ENCODE assay signal across 10 mouse cellular contexts in genomic region chr2:173278846-173279580, GRCm38 (mm10). TPM values are rescaled to one million over a fixed set of nuclear protein-coding genes. Genes with fewer than 3 reads are reported as not detected.
A peak's percentile ranks its signal among the peaks of the same experiment; 100 is the strongest.
DNase-seq lines count a peak whose midpoint lies in the region; ATAC-seq and TF ChIP-seq lines count a peak whose summit lies in the region.
"Had no signal": no experiment of that assay in that cellular context is flagged by ENCODE, and none has a peak within 500 bp of the region (broad histone marks: within the 10 kb centered on the region; RNA-seq: fewer than 3 reads in every experiment).

No protein-coding gene starts in this region.

- 66% methylated on average over 16 of the region's 16 CpGs for WGBS in kidney, adult 2 months
- 59% methylated on average over 16 of the region's 16 CpGs for WGBS in kidney, embryonic 15.5 days
- WGBS in intestine, embryonic 15.5 days: 71% methylated on average over 16 of the region's 16 CpGs

- no peak for ATAC-seq in kidney, embryonic 15.5 days (replicated peaks; ENCODE audit: low FRiP score)
- peak; percentile 33; the same call in 1 of the 2 replicates for ATAC-seq in megakaryocyte, adult 5-6 weeks (ENCODE audit: poor library complexity, severe bottlenecking)
- no peak for ATAC-seq in intestine, embryonic 15.5 days

- H3K4me1 ChIP-seq in kidney, adult 2 months (ENCODE audit: control insufficient read depth, insufficient read depth, low read length): peaks cover 19% of the 10 kb centered on the region
- peaks cover 39% of the 10 kb centered on the region for H3K4me1 ChIP-seq in kidney, embryonic 15.5 days
- peaks cover 19 to 48% of the 10 kb centered on the region in 2 experiments for H3K4me1 ChIP-seq in ES-E14 (ENCODE audit: control insufficient read depth in 2 of 2, insufficient read depth in 2 of 2, low read length in 2 of 2, poor library complexity in 1 of 2)
- peaks cover 28% of the 10 kb centered on the region for H3K4me1 ChIP-seq in intestine, embryonic 15.5 days (replicated peaks)

- in situ Hi-C loops in ES-E14 (cut with MboI; ENCODE audit: low sequenced_read_pairs in 2 of 2, unreplicated experiment in 2 of 2): no loop called here

- no peak overlapping the region for H3K4me3 ChIP-seq in kidney, adult 2 months (ENCODE audit: insufficient read depth, low read depth, low read length)
- no peak overlapping the region for H3K4me3 ChIP-seq in kidney, embryonic 15.5 days (replicated peaks)
- H3K4me3 ChIP-seq in ES-E14 (ENCODE audit: insufficient read depth in 1 of 2, low read depth in 1 of 2, low read length in 2 of 2, poor library complexity in 1 of 2, severe bottlenecking in 1 of 2): peak overlapping the region in 1 of 2 experiments; percentile 20; a peak in 1 of 4 replicates
- H3K4me3 ChIP-seq in intestine, embryonic 15.5 days (replicated peaks): no peak overlapping the region

- no peak for DNase-seq in kidney, adult 2 months
- peak; percentile 55 for DNase-seq in A20 (ENCODE audit: low read depth, low spot score)
- DNase-seq in ES-E14 (ENCODE audit: low read depth, low spot score): peak; percentile 76
- DNase-seq in gastrocnemius, adult 18-20 months (ENCODE audit: low spot score): no peak
- DNase-seq in adrenal gland, postnatal 10 days: no peak
- DNase-seq: cerebellum, adult 2 months had no signal

- H3K9me3 ChIP-seq in kidney, embryonic 15.5 days (replicated peaks): no peaks in the 10 kb centered on the region
- no peaks in the 10 kb centered on the region for H3K9me3 ChIP-seq in ES-E14 (ENCODE audit: control insufficient read depth, insufficient read depth, low read depth, low read length)
- H3K9me3 ChIP-seq in intestine, embryonic 15.5 days: no peaks in the 10 kb centered on the region

- H3K27ac ChIP-seq in kidney, adult 2 months (ENCODE audit: insufficient read depth, low read depth, low read length): no peak overlapping the region
- no peak overlapping the region for H3K27ac ChIP-seq in kidney, embryonic 15.5 days
- no peak overlapping the region; the same call in 1 of the 2 replicates for H3K27ac ChIP-seq in ES-E14 (ENCODE audit: insufficient read depth, low read depth, low read length, poor library complexity, severe bottlenecking)
- no peak overlapping the region for H3K27ac ChIP-seq in intestine, embryonic 15.5 days
- H3K27ac ChIP-seq: macrophage had no signal

- no peak for TF ChIP-seq POLR2A in kidney, adult 2 months (IDR thresholded peaks at IDR 0.05; ENCODE audit: low read depth, low read length)

- no peak overlapping the region for H3K9ac ChIP-seq in kidney, embryonic 15.5 days
- H3K9ac ChIP-seq in ES-E14 (ENCODE audit: insufficient read depth, low read depth, low read length, poor library complexity, severe bottlenecking): no peak overlapping the region
- no peak overlapping the region for H3K9ac ChIP-seq in intestine, embryonic 15.5 days

- no peak overlapping the region for H3K4me2 ChIP-seq in kidney, embryonic 15.5 days
- H3K4me2 ChIP-seq in intestine, embryonic 15.5 days (replicated peaks): no peak overlapping the region

- TF ChIP-seq CTCF in kidney, adult 2 months (conservative IDR thresholded peaks at IDR 0.05; ENCODE audit: insufficient read depth, insufficient read length, low read depth, low read length): peak; percentile 41; the same call in 1 of the 2 replicates

- no peaks in the 10 kb centered on the region for H3K36me3 ChIP-seq in kidney, adult 2 months (ENCODE audit: control insufficient read depth, insufficient read depth, low read length)
- no peaks in the 10 kb centered on the region for H3K36me3 ChIP-seq in kidney, embryonic 15.5 days
- H3K36me3 ChIP-seq in ES-E14 (ENCODE audit: control insufficient read depth, insufficient read depth, low read length, poor library complexity, severe bottlenecking): no peaks in the 10 kb centered on the region
- no peaks in the 10 kb centered on the region for H3K36me3 ChIP-seq in intestine, embryonic 15.5 days

- H3K27me3 ChIP-seq in kidney, adult 2 months (replicated peaks; ENCODE audit: control insufficient read depth, insufficient read depth, low read length): no peaks in the 10 kb centered on the region
- H3K27me3 ChIP-seq in kidney, embryonic 15.5 days: peaks cover 11% of the 10 kb centered on the region; the same call in 1 of the 2 replicates
- no peaks in the 10 kb centered on the region for H3K27me3 ChIP-seq in intestine, embryonic 15.5 days (replicated peaks)

TF ChIP-seq in ES-E14, 5 proteins besides CTCF, POLR2A, EP300 and RAD21:
- no peak for TF ChIP-seq ZC3H11A (IDR thresholded peaks at IDR 0.05; ENCODE audit: borderline replicate concordance, low read depth, low read length)
- TF ChIP-seq HCFC1 (IDR thresholded peaks at IDR 0.05; ENCODE audit: borderline replicate concordance, insufficient read depth, low read length): no peak
- TF ChIP-seq ZNF384 (IDR thresholded peaks at IDR 0.05; ENCODE audit: low read depth, low read length): no peak
- TF ChIP-seq CHD2 (IDR thresholded peaks at IDR 0.05; ENCODE audit: low read depth, low read length): no peak
- TF ChIP-seq MAFK (IDR thresholded peaks at IDR 0.05; ENCODE audit: insufficient read depth, low read depth, low read length): no peak

RNA-seq across cellular contexts. Expression of gene Pmepa1, which starts 2.7 kb away (rescaled TPM):
- 35.6 and 44.7 TPM in 2 replicates for polyA plus RNA-seq in kidney, adult 2 months (2012; rRNA removed)
- polyA plus RNA-seq in kidney, embryonic 15.5 days (2015; fragmentation: Nextera tagmentation; extraction: Ambion mirVana): 4.0 and 4.5 TPM in 2 replicates
- total RNA-seq in ES-E14 (2012; rRNA removed): 20.3 and 21.6 TPM in 2 replicates
- total RNA-seq in megakaryocyte, adult 5-6 weeks (2015): 0.84 and 1.2 TPM in 2 replicates
- 0.04 and 0.07 TPM in 2 replicates for total RNA-seq in megakaryocyte, adult 5-6 weeks (2017)
- total RNA-seq in gastrocnemius, adult 18-20 months (2021): 10 to 100 TPM; 17.2 to 31.9 TPM
- total RNA-seq in adrenal gland, postnatal 10 days (2021): 100 to 1,000 TPM in 1 of 2 experiments, 10 to 100 TPM in 1; 83.1 to 111 TPM
- 5.6 and 5.9 TPM in 2 replicates for polyA plus RNA-seq in intestine, embryonic 15.5 days (2015; fragmentation: Nextera tagmentation; extraction: Ambion mirVana)

Comparison
In these comparisons a context has a peak if more than half of its experiments do, and no peak if none do; other contexts are left out.
1. DNase-seq: peak in A20 (single experiment) and ES-E14 (single experiment); none in kidney, adult 2 months (single experiment), gastrocnemius, adult 18-20 months (single experiment) and adrenal gland, postnatal 10 days (single experiment).